Mouse (Mus musculus) mature B cell (primary cell): ENCODE results near the gene Phf11c.
"Not testable (repeated sequence)": the region's sequence is repeated elsewhere in the genome, so short reads cannot be mapped to it uniquely, and the experiment has no call there.

Experiments
- in situ Hi-C: fragments of 300-500 bp; cut with MboI; formaldehyde crosslinking; loops from 2 replicates; pipeline ENCODE4 v1.14.3; 2019

The Phf11c gene

DNA sequence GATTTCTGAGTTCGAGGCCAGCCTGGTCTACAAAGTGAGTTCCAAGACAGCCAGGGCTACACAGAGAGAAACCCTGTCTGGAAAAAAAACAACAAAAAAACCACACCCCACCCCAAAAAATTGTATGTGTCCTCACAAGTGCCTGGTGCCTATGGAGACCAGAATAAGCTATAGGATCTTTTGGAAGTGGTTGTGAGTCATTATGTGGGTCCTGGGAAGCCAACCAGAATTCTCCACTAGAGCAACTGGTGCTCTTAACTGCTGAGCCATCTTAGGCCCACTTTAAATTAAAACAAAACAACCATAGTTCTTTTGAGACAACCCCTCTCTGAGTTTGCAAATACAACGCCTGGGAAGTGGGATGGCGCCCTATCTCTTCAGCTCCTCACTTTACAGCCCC, at the start of gene Phf11c:
Phf11c (minus strand) TSS at position 101 of the 400 bp plus-strand sequence.
- in situ Hi-C loops = no loop called here

DNA sequence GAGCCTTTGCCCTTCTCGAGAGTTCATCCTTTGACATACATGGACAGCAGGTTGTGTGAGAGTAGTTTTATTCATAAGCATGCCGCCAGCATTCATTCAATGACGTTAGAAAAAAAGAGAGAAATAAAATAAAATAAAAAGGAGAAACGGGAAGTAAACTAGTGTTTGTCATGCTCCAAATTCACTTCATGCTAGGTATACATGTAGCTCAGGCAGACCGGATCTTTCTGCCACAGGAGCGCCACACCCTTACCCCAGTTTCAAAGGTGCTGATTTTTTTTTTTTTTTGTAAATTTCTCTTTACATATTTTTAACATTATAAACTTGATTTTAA, 46.3 kb upstream of the Phf11c start:
- in situ Hi-C loops = no loop called here

DNA sequence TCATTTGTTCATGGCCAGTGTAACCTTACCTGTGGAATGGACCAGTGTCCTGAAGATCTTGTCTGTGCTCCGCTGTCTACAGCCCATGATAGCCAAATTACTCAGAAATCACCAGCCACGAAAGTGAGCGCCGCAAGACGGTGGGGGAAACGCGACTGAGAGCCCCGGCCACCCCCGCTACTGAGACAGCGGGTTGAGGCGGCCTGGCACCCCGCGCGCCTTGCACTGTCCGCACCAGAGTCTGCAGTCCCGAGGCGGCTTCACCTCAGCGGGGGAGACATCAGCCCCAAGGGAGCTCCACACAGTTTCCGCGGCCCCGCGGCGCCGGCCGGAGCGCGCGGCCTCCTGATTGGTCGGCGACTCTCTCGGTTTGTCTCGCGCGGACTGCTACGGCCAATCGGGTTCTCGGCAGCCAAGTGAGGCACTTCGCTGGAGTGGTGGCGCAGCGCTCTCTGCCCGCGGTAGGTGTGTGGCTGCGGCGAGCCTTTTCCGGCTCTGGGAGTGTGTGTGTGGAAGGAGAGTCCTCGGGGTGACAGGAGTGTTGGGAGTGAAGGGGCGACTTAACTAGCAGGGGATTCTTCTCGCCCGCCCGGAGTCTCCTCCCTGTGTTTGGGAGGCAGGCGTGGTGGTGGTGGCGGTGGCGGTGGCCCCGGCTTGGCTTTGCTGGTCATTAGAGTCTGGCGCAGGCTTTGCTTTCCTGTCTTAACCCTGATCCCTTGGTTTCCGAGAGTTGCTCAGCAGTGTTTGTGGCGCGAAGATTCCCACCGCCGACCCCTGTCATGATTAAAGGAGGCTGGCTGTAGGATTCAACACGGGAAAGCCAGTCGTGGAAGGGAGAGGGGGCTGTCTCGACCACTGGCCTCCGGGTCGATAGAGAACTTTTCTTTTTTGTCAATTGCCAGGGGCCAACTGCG, 45.6 kb upstream of the Phf11c start, which contains the start of the genes Setdb2 and Cab39l:
Setdb2 (minus strand) TSS at position 327 of the 914 bp plus-strand sequence.
Cab39l (plus strand) TSS at position 415 of the 914 bp plus-strand sequence.
- in situ Hi-C loops = no loop called here

DNA sequence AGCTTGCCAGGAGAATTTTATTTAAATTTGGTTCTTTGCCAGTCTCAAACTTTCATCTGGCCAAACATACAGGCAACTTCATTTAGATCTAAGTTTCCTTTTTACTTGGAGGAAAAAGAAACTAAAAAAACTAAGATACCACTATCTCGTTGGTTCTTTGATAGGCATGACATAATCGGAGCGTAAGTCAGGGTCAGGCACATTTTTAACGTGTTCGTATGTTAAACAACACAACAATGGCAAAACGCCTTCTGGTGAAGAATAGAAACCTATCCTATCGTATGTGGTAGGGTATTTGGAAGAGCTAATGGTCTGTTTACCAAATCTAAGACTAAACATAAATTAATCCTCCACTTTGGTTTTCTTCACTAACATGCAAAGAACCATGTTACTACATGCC, 44.9 kb upstream of the Phf11c start:
- in situ Hi-C loops = no loop called here

DNA sequence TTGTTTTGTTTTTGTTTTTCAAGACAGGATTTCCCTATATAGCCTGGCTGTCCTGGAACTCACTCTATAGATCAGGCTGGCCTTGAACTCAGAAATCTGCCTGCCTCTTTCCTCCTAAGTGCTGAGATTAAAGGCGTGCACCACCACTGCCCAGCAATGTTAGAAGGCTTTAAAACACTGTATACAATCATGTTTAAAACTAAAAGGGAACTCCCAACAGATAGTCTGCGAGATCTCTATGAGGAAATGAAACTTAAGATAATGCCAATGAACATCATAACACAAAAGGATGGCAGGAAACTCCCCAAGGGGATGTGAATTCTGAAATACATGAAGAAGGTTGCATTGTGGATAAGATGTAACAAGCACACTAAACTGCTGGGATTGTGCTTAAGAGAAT, 43.3 kb upstream of the Phf11c start:
- in situ Hi-C loops = no loop called here

DNA sequence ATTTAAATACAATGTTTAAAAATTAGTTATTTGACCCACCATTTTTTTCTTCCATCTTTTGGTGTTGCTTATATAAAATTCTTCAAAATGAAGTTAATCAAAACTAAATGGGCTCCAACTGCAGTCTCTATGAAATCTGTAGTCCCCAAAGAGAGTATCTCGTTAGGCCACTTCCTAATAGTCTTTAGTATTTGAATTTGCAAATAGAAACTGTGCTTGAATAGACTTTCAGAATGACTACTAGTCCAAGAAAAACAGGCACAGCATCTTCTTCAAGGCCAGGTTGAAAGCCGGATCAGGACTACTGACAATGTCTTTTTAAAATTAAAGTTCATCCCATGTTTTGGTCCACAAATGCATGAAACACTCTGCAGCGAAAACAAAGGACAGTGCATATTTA, 42.2 kb upstream of the Phf11c start:
- in situ Hi-C loops = no loop called here

DNA sequence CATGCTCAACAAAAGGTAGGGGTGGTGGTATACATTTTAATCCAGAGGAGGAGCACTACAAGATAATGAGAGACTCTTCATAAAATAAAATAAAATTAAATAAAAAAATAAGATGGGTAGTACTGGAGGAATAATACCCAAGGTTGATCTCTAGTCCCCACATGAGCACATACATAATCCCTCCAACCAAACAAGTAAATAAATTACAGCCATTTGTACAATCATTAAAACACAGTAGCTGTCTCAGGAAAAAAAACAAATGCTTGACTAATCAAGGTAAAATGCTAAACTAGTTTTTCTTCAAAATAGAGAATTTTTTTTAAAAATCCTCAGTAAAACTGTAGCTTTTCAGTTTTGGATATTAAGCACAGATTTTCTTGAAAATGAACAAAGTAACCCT, 40.0 kb upstream of the Phf11c start:
- in situ Hi-C loops = no loop called here

DNA sequence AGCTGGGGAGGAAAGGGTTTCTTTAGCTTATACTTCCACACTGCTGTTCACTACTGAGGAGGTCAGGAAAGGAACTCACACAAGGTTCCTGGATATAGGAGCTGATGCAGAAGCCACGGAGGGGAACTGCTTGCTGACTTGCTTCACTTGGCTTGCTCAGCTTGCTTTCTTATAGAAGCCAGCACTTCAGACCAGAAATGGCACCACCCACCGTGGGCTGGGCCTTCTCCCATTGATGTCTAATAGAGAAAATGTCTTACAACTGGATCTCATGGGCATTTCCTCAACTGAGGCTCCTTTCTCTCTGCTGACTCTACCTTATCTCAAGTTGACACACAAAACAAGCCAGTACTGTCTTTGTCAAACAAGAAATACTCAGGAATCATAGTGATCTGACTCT, 38.7 kb upstream of the Phf11c start:
- in situ Hi-C loops = no loop called here

DNA sequence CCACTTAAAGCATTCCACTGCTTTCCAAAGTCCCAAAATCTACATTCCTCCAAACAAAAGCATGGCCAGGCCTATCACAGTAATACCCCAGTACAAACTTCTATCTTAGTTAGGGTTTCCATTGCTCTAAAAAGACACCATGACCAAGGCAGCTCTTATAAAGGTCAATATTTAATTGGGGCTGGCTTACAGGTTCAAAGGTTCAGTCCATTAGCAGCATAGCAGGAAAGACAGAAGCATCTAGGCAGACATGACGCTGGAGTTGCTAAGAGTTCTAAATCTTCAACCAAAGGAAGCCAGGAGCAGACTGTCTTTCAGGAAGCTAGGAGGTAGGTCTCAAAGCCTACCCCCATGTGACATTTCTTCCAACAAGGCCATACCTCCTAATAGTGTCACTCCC, 35.4 kb upstream of the Phf11c start:
- in situ Hi-C loops = no loop called here

DNA sequence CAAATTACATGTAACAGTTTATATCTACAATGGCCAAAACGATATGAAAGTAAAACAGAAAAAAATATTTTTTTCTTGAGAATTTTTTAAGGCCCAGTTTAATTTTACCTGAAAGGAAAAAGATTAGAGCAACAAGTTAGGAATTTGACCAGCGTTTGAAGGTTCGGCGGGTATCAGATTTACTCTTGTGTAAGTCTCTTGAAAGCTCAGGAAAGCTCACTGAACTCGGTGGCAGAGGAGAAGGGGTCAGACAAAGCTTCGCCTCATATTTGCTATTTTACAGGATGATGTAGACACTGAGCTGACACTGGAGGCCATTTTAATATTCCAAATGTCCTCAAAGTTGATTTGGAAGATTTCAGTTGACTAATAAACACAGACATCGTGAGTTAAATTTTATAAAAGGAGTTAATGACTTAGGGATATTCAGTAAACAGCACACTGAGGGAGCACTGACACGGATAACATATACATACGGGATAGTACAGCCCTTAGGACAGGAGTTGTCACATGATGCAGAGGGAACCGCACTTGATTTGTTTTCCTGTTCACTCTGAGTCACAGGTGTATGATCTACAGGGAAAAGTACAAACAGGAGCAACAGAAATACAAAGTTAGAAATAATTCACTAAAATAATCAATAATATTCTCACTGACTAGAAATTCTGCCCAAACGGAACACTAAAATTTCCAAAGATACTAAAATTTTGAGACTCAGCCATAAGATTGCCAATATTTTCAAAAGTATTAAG, 27.9 kb upstream of the Phf11c start:
- in situ Hi-C loops = no loop called here

DNA sequence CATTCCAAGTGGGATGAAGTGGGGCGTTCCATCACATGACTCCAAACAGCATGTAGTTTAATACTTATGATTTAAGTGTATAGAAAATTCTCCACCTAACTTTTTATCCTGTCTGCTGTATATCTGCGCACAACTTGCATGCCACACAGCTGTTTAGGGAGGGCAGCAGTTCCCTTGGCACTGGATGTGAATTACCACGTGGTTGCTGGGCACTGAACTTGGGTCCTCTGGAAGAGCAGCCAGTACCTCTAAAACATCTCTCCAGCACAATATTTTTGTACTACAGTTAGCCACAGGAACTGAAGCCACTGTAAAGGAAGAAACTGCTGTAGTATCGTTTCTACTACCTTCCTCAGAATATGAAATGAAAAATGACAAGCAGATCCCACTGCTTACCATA, 23.0 kb upstream of the Phf11c start:
- in situ Hi-C loops = no loop called here

DNA sequence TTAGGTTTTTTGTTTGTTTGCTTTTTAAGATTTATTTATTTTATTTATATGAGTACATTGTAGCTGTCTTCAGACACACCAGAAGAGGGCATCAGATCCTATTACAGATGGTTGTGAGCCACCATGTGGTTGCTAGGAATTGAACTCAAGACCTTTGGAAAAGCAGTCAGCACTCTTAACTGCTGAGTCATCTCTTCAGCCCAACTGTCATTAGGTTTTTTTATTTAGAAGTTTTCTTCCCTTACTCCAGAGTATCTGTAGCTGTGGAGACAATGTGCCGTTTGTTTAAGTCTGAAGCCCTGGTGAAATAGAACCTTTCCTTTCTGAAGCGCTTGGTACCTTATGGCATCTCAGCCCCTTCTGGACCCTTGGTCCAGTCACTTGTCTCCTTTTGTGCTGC, 19.8 kb upstream of the Phf11c start:
- in situ Hi-C loops = not testable (repeated sequence)

DNA sequence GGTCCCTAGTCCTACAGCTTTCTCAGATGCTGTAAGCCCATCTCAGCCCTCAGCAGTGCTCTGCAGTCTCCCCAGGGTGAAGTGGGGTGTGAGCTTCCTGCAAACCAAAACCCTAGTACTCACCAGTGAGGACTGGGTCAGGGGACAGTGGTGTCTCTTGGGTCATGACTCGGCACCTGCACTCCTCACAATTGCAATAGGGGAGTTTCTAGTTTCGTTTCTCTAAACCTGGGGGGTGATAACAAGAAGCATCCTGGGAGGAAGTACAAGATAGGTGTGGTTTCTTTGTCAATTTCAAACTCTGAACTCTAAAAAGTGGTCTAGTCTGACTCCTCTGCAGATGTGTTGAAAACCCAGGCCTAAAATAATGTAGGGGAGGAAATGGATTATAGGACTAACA, 1.8 kb upstream of the Phf11c start:
- in situ Hi-C loops = no loop called here

DNA sequence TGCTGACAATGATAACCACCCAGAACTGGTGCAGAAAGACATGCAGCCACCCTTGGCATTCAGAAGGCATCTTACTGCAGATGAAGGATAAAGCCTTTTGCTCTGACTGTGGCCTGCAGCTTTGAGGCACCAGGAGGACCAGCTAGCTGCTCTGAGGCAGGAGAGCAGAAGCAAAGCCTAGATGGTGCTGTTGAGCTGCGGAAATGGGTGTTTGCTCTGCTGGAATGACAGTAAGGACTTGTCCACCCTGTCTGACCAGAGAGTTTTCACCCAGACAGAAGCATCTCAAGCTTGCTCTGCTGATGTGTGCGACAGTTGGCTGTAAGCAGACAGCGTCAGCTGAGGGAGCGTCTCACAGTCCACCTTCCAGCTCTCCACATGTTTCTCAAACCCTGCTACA, 5.0 kb downstream of the Phf11c start:
- in situ Hi-C loops = not testable (repeated sequence)

DNA sequence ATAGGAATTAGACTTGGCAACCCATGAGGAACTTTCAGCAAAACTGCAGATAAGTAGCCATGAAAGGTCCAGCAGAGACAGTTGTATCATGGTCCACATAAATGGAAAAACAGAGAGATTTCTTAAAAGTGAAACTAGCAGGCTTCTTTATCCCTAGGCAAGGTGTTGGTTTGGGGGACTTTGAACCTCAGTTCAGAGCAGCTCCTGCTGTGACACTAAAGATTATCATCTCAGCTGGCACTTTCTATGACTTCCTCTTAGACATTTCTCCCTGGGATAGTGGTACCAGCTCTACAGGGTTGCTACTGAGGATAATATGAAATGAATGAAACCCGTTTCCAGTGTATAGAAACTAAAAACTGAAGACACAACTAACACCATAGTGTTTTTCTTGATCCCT, 5.6 kb downstream of the Phf11c start:
- in situ Hi-C loops = no loop called here

DNA sequence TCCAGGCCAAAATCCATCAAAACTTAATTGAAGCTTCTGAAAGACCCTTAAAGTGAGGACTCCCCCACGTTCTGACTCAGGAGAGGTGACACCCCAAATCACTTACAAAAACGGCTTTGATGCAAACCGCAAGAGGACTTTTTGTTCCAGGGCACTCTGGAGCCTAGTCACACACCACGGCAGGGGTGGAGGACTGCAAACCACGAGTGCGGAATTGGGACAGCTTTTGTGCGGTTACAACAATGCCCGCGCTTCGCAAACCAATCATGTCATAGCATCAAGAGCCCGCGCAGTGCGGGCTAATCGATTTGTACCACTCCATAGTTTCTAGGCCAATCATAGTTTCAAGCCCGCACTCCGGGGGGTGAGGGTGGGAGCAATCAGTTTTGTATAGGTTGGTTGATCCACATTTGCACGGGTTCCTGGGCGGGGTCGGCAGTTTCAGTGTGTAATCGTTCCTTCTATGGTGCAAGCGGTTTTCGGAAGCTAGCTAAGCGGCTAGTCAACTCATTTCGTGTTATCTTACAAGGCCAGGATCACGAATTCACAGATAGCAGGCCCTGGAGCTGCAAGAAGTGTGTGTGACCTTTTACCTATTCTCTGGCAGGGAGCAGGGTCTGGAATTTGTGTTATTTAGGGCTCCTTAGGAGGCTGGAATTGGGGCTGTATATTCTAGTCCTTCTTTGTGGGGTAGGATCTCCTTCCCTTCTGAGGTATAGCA, 24.7 kb downstream of the Phf11c start:
- in situ Hi-C loops = no loop called here

DNA sequence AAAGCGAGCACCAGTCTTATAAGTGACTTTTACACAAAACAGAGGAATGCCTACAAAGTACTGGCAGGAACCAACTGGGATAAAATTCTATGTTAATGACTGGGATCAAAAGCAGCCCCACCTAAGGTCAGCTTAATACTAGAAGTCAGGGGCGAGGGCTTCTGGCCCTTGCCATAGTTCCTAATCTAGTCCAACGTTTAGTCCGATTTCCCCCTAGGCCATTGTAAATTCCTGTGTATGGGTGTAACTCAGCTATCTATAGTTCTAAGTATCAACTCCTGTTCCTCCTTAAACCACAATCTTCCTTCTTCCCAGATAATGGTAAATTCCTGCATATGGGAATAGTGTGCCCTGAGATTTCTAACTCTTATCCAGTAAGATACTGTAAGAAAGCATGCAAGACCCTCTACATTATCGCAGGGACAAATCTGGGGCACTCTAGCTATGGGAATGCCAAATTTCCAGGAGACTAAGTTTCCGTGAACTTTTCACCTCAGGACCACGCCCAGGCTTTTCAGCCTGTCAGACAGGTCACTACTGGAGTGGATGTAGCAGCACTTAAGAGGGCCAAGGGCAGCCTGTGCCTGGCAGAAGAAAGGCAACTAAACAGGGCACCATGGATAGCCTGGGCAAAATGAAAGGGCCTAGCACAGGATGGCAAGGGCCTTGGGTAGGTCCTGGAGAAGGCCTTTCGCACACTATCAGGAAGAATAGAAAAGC, 28.6 kb downstream of the Phf11c start:
- in situ Hi-C loops = no loop called here

DNA sequence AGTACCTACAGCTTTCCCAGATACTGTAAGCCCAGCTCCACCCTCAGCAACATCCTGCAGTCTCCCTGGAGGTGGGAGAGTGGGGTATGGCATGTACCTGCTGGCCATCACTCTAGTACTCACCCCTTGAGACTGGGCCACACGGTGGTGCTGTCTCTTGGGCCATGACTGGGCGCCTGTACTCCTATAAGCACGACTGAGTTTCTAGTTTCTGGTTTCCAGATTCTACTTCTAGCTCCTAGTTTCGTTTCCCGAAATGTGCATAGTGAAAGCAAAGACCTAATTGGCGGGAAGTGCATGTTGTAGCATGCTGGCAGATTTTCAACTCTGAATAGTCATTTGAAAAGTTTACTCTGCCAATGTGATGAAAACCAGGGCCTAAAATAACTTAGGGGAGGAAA, 29.9 kb downstream of the Phf11c start, which contains the start of gene Phf11d:
Phf11d (minus strand) TSS at position 227 of the 401 bp plus-strand sequence.
- in situ Hi-C loops = no loop called here

DNA sequence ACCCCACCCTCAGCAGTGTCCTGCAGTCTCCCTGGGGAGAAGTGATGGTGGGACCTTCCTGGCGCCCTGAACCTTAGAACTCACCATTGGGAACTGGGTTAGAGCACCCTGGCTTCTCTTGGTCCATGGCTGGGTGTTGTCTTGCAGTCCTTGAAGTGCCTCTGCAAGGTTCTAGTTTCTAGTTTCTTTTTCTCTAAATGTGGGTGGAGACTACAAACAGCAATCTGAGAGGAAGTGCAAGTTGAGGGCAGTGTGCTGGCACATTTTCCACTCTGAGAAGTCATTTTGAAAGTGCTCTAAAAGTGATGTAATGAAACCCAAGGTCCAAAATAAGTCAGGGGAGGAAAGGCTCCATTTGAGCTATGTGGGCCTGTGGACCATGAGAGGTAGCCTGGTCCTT, 54.0 kb downstream of the Phf11c start, which contains the start of gene Phf11b:
Phf11b (minus strand) TSS at position 163 of the 400 bp plus-strand sequence.
- in situ Hi-C loops = not testable (repeated sequence)

DNA sequence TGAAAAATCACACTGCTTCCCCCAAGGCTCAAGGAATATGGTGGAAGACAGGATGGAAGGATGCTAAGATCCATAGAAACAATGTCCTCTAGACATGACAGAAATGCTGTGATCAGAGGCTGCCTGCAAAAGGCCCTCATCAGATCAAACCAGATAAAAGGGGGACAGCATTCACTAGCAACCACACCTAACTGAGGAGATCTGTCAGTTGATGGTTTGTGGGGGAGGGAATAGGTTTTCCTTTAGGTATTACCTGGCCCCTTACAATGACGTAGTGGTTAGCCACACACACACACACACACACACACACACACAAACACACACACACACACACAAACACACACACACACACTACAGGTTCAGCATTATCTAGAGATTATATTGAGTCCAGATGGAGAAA, 55.6 kb downstream of the Phf11c start:
- in situ Hi-C loops = no loop called here

DNA sequence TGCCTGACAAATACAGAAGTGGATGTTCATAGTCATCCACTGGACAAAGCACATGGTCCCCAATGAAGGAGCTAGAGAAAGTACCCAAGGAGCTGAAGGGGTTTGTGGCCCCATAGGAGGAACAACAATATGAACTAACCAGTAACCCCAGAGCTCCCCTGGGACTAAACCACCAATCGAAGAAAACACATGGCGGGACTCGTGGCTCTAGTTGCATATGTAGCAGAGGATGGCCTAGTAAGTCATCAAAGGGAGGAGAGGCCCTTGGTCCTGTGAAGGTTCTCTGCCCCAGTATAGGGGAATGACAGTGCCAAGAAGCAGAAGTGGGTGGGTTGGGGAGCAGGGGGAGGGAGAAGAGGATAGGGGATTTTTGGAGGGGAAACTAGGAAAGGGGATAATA, 59.1 kb downstream of the Phf11c start:
- in situ Hi-C loops = not testable (repeated sequence)
